In genomic region chr10:120270777-120271176, GRCm38 (mm10) we compare ENCODE assay signal across 8 mouse cellular contexts. TPM values are rescaled to one million over a fixed set of nuclear protein-coding genes. Genes with fewer than 3 reads are reported as not detected.
DNase-seq lines count a peak whose midpoint lies in the region; ATAC-seq lines count a peak whose summit lies in the region.

No protein-coding gene starts in this region.

- no peak overlapping the region for H3K4me2 ChIP-seq in forebrain, embryonic 14.5 days (ENCODE audit: low read length)
- no peak overlapping the region for H3K4me2 ChIP-seq in forebrain, embryonic 16.5 days (ENCODE audit: low read length)

- H3K4me1 ChIP-seq in forebrain, embryonic 14.5 days (ENCODE audit: control insufficient read depth, insufficient read depth, low read length), result peaks cover 7% of the 10 kb centered on the region; the same call in 1 of the 2 replicates
- H3K4me1 ChIP-seq in forebrain, embryonic 16.5 days (replicated peaks; ENCODE audit: control insufficient read depth, insufficient read depth, low read length), result peaks cover 10% of the 10 kb centered on the region

- no peaks in the 10 kb centered on the region for H3K27me3 ChIP-seq in forebrain, embryonic 14.5 days (replicated peaks; ENCODE audit: control insufficient read depth, insufficient read depth, low read length)
- no peaks in the 10 kb centered on the region for H3K27me3 ChIP-seq in forebrain, embryonic 16.5 days (replicated peaks; ENCODE audit: control insufficient read depth, insufficient read depth, low read length)

- no peak overlapping the region for H3K27ac ChIP-seq in forebrain, embryonic 14.5 days (ENCODE audit: low read depth, low read length)
- H3K27ac ChIP-seq in forebrain, embryonic 16.5 days (ENCODE audit: low read length), result no peak overlapping the region

- H3K9ac ChIP-seq in forebrain, embryonic 14.5 days (ENCODE audit: low read length), result no peak overlapping the region
- no peak overlapping the region for H3K9ac ChIP-seq in forebrain, embryonic 16.5 days (replicated peaks; ENCODE audit: low read depth, low read length)

- no peak overlapping the region for H3K4me3 ChIP-seq in forebrain, embryonic 14.5 days (ENCODE audit: low read depth, low read length)
- H3K4me3 ChIP-seq in forebrain, embryonic 16.5 days (replicated peaks; ENCODE audit: low read length), result no peak overlapping the region

- no peaks in the 10 kb centered on the region for H3K36me3 ChIP-seq in forebrain, embryonic 14.5 days (ENCODE audit: control insufficient read depth, insufficient read depth, low read length)
- no peaks in the 10 kb centered on the region for H3K36me3 ChIP-seq in forebrain, embryonic 16.5 days (ENCODE audit: control insufficient read depth, insufficient read depth)

- no peak for ATAC-seq in forebrain, embryonic 14.5 days
- no peak for ATAC-seq in forebrain, embryonic 16.5 days

- 79% methylated on average over 4 of the region's 4 CpGs for WGBS in forebrain, embryonic 14.5 days
- WGBS in forebrain, embryonic 16.5 days, result 80% methylated on average over 4 of the region's 4 CpGs

- no peaks in the 10 kb centered on the region for H3K9me3 ChIP-seq in forebrain, embryonic 14.5 days (replicated peaks; ENCODE audit: control insufficient read depth, low read length)
- peaks cover 3% of the 10 kb centered on the region; the same call in 1 of the 2 replicates for H3K9me3 ChIP-seq in forebrain, embryonic 16.5 days (ENCODE audit: control insufficient read depth, low read length)

- peak; percentile 63 for DNase-seq in forebrain, embryonic 14.5 days (ENCODE audit: low spot score)
- DNase-seq in right cerebral cortex, postnatal 14 days, result peak; percentile 43
- DNase-seq in right cerebral cortex, adult 18-20 months, result no peak
- DNase-seq in brain, adult 2 months (ENCODE audit: low read depth, low spot score), result peak; percentile 37
- peak; percentile 53 for DNase-seq in kidney, postnatal 14 days
- DNase-seq in mesoderm, embryonic 11.5 days (ENCODE audit: low read depth, low spot score), result peak; percentile 55
- DNase-seq in ovary, adult 18-20 months (ENCODE audit: low spot score), result no peak

RNA-seq across cellular contexts. Expression of gene Llph, which starts 43.9 kb away (rescaled TPM):
- polyA plus RNA-seq in forebrain, embryonic 14.5 days (2014; fragmentation: Nextera tagmentation; extraction: Ambion mirVana), result 41.6 and 44.1 TPM in 2 replicates
- 33.1 and 43.8 TPM in 2 replicates for polyA plus RNA-seq in forebrain, embryonic 16.5 days (2015; fragmentation: Nextera tagmentation; extraction: Ambion mirVana)

Comparison
In these comparisons a context has a peak if more than half of its experiments do, and no peak if none do; other contexts are left out.
1. DNase-seq: peak in forebrain, embryonic 14.5 days (single experiment), right cerebral cortex, postnatal 14 days (single experiment), brain, adult 2 months (single experiment), kidney, postnatal 14 days (single experiment) and mesoderm, embryonic 11.5 days (single experiment); none in right cerebral cortex, adult 18-20 months (single experiment) and ovary, adult 18-20 months (single experiment).